In the genomic region with DNA sequence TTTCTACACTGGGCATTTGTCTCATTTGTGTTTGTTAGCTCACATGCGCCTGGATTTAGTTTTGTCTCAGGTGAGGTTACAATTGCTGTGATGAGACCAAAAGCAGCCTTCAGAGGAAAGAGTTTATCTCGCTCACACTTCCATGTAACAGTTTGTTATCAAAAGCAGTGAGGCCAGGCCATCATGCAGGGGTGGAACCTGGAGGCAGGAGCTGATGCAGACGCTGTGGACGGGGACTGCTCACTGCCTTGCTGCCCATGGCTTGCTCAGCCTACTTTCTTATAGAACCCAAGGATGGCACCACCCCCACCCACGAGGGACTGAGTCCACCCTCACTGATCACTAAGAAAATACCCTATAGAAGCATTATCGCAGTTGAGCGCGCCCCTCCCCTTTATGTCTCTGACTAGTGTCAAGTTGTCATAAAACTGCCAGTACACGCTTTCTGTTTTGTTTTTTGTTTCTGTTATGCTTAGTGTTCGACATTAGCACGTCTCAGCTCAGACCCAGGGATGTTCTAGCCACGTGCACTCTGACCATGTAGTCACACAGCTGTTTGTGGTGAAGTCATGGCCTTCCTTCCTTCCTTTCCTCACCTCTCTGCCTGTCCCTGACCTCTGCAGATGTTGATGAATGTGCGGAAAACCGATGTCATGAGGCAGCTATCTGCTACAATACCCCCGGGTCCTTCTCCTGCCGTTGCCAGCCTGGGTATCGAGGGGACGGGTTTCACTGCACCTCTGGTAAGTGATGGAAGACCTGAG, we compare ENCODE assay signal across 23 mouse cellular contexts. TPM values are rescaled to one million over a fixed set of nuclear protein-coding genes. Genes with fewer than 3 reads are reported as not detected.
DNase-seq lines count a peak whose midpoint lies in the region; ATAC-seq and TF ChIP-seq lines count a peak whose summit lies in the region.
"Had no signal": no experiment of that assay in that cellular context is flagged by ENCODE, and none has a peak within 500 bp of the region (broad histone marks: within the 10 kb centered on the region; RNA-seq: fewer than 3 reads in every experiment).

No protein-coding gene starts in this region.

- no peak overlapping the region for H3K9ac ChIP-seq in lung, embryonic 14.5 days
- no peak overlapping the region for H3K9ac ChIP-seq in liver, embryonic 12.5 days
- no peak overlapping the region for H3K9ac ChIP-seq in forebrain, embryonic 11.5 days (ENCODE audit: low read length)
- H3K9ac ChIP-seq: embryonic facial prominence, embryonic 13.5 days; lung, embryonic 15.5 days; midbrain, embryonic 13.5 days; neural tube, embryonic 12.5 days had no signal

- no peak for ATAC-seq in lung, embryonic 14.5 days (ENCODE audit: insufficient read depth)
- peak; percentile 61 for ATAC-seq in liver, embryonic 12.5 days
- ATAC-seq in megakaryocyte-erythroid progenitor cell, adult 5-6 weeks (replicated peaks; ENCODE audit: low FRiP score, low TSS enrichment, poor library complexity, severe bottlenecking) = peak; percentile 46
- no peak for ATAC-seq in forebrain, embryonic 11.5 days (replicated peaks; ENCODE audit: low FRiP score)
- ATAC-seq: activated CD4-positive, CD25-positive, alpha-beta regulatory T cell, adult 4 months; CD4-positive, CD25-positive, alpha-beta regulatory T cell, adult 4 months; forebrain, embryonic 16.5 days; hindbrain, embryonic 16.5 days; intestine, postnatal 0 days; midbrain, embryonic 13.5 days had no signal

- peaks cover 35% of the 10 kb centered on the region for H3K36me3 ChIP-seq in lung, embryonic 14.5 days (ENCODE audit: insufficient read depth)
- H3K36me3 ChIP-seq in liver, embryonic 12.5 days = peaks cover 14% of the 10 kb centered on the region
- H3K36me3 ChIP-seq in forebrain, embryonic 11.5 days (ENCODE audit: control insufficient read depth, insufficient read depth, low read length) = no peaks in the 10 kb centered on the region; the same call in 1 of the 2 replicates
- H3K36me3 ChIP-seq: G1E; midbrain, embryonic 13.5 days; neural tube, embryonic 12.5 days had no signal

- intact Hi-C loops in gastrocnemius, postnatal 14 days (cut with DNase I; ENCODE audit: low total_unique reads) = no loop called here

- H3K9me3 ChIP-seq in lung, embryonic 14.5 days (ENCODE audit: low read depth, low read length) = no peaks in the 10 kb centered on the region
- H3K9me3 ChIP-seq in liver, embryonic 12.5 days (replicated peaks) = no peaks in the 10 kb centered on the region
- no peaks in the 10 kb centered on the region for H3K9me3 ChIP-seq in forebrain, embryonic 11.5 days (ENCODE audit: control insufficient read depth, low read length)
- H3K9me3 ChIP-seq: embryonic facial prominence, embryonic 13.5 days; G1E; lung, embryonic 15.5 days; midbrain, embryonic 13.5 days; neural tube, embryonic 12.5 days had no signal

- H3K4me1 ChIP-seq in lung, embryonic 14.5 days (ENCODE audit: insufficient read depth) = no peaks in the 10 kb centered on the region
- H3K4me1 ChIP-seq in liver, embryonic 12.5 days = peaks cover 28% of the 10 kb centered on the region
- no peaks in the 10 kb centered on the region for H3K4me1 ChIP-seq in forebrain, embryonic 11.5 days (replicated peaks; ENCODE audit: control insufficient read depth, insufficient read depth, low read length)
- H3K4me1 ChIP-seq: embryonic facial prominence, embryonic 13.5 days; lung, embryonic 15.5 days; midbrain, embryonic 13.5 days; neural tube, embryonic 12.5 days had no signal

- DNase-seq in adrenal gland, adult 8-10 months = peak; percentile 21
- no peak for DNase-seq in adrenal gland, adult 18-20 months (ENCODE audit: low spot score in 2 of 2)
- DNase-seq in lung, embryonic 14.5 days = peak; percentile 31
- no peak for DNase-seq in lung, adult 18-20 months
- no peak for DNase-seq in forebrain, embryonic 11.5 days (ENCODE audit: low spot score)
- no peak for DNase-seq in gastrocnemius, postnatal 14 days
- DNase-seq: cerebellum, adult 9-11 months; heart, adult 2 months; heart, postnatal 36 days; lung, postnatal 4 days; right cerebral cortex, adult 18-20 months had no signal

- WGBS in lung, embryonic 14.5 days = 67% methylated on average over 18 of the region's 18 CpGs
- WGBS in liver, embryonic 12.5 days (ENCODE audit: insufficient replicate concordance) = 37% methylated on average over 18 of the region's 18 CpGs
- 92% methylated on average over 18 of the region's 18 CpGs for WGBS in forebrain, embryonic 11.5 days

- TF ChIP-seq CTCF in lung, embryonic 14.5 days (IDR thresholded peaks at IDR 0.05; ENCODE audit: low read depth) = no peak

- no peak overlapping the region for H3K4me3 ChIP-seq in lung, embryonic 14.5 days (ENCODE audit: low read depth, low read length)
- no peak overlapping the region for H3K4me3 ChIP-seq in liver, embryonic 12.5 days
- H3K4me3 ChIP-seq in forebrain, embryonic 11.5 days (ENCODE audit: low read depth, low read length) = no peak overlapping the region
- H3K4me3 ChIP-seq: embryonic facial prominence, embryonic 13.5 days; heart, adult 2 months; lung, embryonic 15.5 days; midbrain, embryonic 13.5 days; neural tube, embryonic 12.5 days had no signal

- H3K27ac ChIP-seq in lung, embryonic 14.5 days (ENCODE audit: low read depth) = no peak overlapping the region
- H3K27ac ChIP-seq in liver, embryonic 12.5 days = no peak overlapping the region
- H3K27ac ChIP-seq in forebrain, embryonic 11.5 days (ENCODE audit: low read depth, low read length) = no peak overlapping the region
- H3K27ac ChIP-seq: embryonic facial prominence, embryonic 13.5 days; heart, adult 2 months; lung, embryonic 15.5 days; midbrain, embryonic 13.5 days; neural tube, embryonic 12.5 days had no signal

- H3K27me3 ChIP-seq in lung, embryonic 14.5 days (ENCODE audit: insufficient read depth, low read length) = no peaks in the 10 kb centered on the region
- H3K27me3 ChIP-seq in liver, embryonic 12.5 days (replicated peaks) = no peaks in the 10 kb centered on the region
- no peaks in the 10 kb centered on the region for H3K27me3 ChIP-seq in forebrain, embryonic 11.5 days (ENCODE audit: control insufficient read depth, insufficient read depth, low read length)
- H3K27me3 ChIP-seq: embryonic facial prominence, embryonic 13.5 days; lung, embryonic 15.5 days; midbrain, embryonic 13.5 days; neural tube, embryonic 12.5 days had no signal

- H3K4me2 ChIP-seq in lung, embryonic 14.5 days = no peak overlapping the region
- H3K4me2 ChIP-seq in liver, embryonic 12.5 days = peak overlapping the region; percentile 34
- no peak overlapping the region for H3K4me2 ChIP-seq in forebrain, embryonic 11.5 days (ENCODE audit: low read depth, low read length, severe bottlenecking)
- H3K4me2 ChIP-seq: embryonic facial prominence, embryonic 13.5 days; lung, embryonic 15.5 days; midbrain, embryonic 13.5 days; neural tube, embryonic 12.5 days had no signal

RNA-seq across cellular contexts. Expression of gene Rtraf, which starts 26.9 kb away (rescaled TPM):
- total RNA-seq in adrenal gland, adult 8-10 months (2022) = 10 to 100 TPM; 73.4 to 76.8 (median 75.6) TPM
- total RNA-seq in adrenal gland, adult 18-20 months (2021) = 10 to 100 TPM; 70.4 to 77.9 TPM
- polyA plus RNA-seq in lung, embryonic 14.5 days (2014; fragmentation: Nextera tagmentation; extraction: Ambion mirVana) = 230 TPM in 2 replicates
- 118 and 123 TPM in 2 replicates for polyA plus RNA-seq in liver, embryonic 12.5 days (2016; fragmentation: Nextera tagmentation; extraction: Ambion mirVana)
- total RNA-seq in megakaryocyte-erythroid progenitor cell, adult 5-6 weeks (2014; fragmentation: Nextera tagmentation) = 140 and 150 TPM in 2 replicates
- 172 and 195 TPM in 2 replicates for total RNA-seq in megakaryocyte-erythroid progenitor cell, adult 5-6 weeks (2017)
- 245 and 274 TPM in 2 replicates for polyA plus RNA-seq in forebrain, embryonic 11.5 days (2014; fragmentation: Nextera tagmentation; extraction: Ambion mirVana)
- 10 to 100 TPM; 68.0 to 70.2 TPM for total RNA-seq in gastrocnemius, postnatal 14 days (2021)

RNA-seq across cellular contexts. Expression of gene Nid2, which starts 45.7 kb away (rescaled TPM):
- 10 to 100 TPM; 12.2 to 21.4 (median 17.3) TPM for total RNA-seq in adrenal gland, adult 8-10 months (2022)
- total RNA-seq in adrenal gland, adult 18-20 months (2021) = 10 to 100 TPM in 1 of 2 experiments, 1 to 10 TPM in 1; 8.1 to 14.2 TPM
- 111 and 117 TPM in 2 replicates for polyA plus RNA-seq in lung, embryonic 14.5 days (2014; fragmentation: Nextera tagmentation; extraction: Ambion mirVana)
- polyA plus RNA-seq in liver, embryonic 12.5 days (2016; fragmentation: Nextera tagmentation; extraction: Ambion mirVana) = 24.1 and 24.2 TPM in 2 replicates
- total RNA-seq in megakaryocyte-erythroid progenitor cell, adult 5-6 weeks (2014; fragmentation: Nextera tagmentation) = not detected in 2 replicates
- total RNA-seq in megakaryocyte-erythroid progenitor cell, adult 5-6 weeks (2017) = 0.23 TPM in 1 of 2 replicates, not detected in the other
- polyA plus RNA-seq in forebrain, embryonic 11.5 days (2014; fragmentation: Nextera tagmentation; extraction: Ambion mirVana) = 45.2 and 46.6 TPM in 2 replicates
- total RNA-seq in gastrocnemius, postnatal 14 days (2021) = 10 to 100 TPM; 46.5 to 62.5 TPM

Comparison
In these comparisons a context has a peak if more than half of its experiments do, and no peak if none do; other contexts are left out.
1. DNase-seq: peak in adrenal gland, adult 8-10 months (single experiment) and lung, embryonic 14.5 days (single experiment); none in adrenal gland, adult 18-20 months (0 of 2), lung, adult 18-20 months (0 of 2), forebrain, embryonic 11.5 days (single experiment) and gastrocnemius, postnatal 14 days (single experiment).
2. ATAC-seq: peak in liver, embryonic 12.5 days (single experiment) and megakaryocyte-erythroid progenitor cell, adult 5-6 weeks (single experiment); none in lung, embryonic 14.5 days (single experiment) and forebrain, embryonic 11.5 days (single experiment).
3. RNA of gene Nid2, which starts 45.7 kb away (total RNA-seq): 46.5 to 62.5 TPM in gastrocnemius, postnatal 14 days, 12.2 to 21.4 TPM in adrenal gland, adult 8-10 months and 8.1 to 14.2 TPM in adrenal gland, adult 18-20 months; 0.23 TPM in megakaryocyte-erythroid progenitor cell, adult 5-6 weeks; every median in the first group is over 4 times any median in the second.